Mouse (Mus musculus): ENCODE measurements around the gene Anxa5. TPM values are rescaled to one million over a fixed set of nuclear protein-coding genes. Genes with fewer than 3 reads are reported as not detected.

Anxa5 gene
- 301 TPM for polyA plus RNA-seq (2014; fragmentation: Illumina TruSeq; extraction: RNeasy Lipid Tissue Mini Kit (QIAGEN cat#74804))

DNA sequence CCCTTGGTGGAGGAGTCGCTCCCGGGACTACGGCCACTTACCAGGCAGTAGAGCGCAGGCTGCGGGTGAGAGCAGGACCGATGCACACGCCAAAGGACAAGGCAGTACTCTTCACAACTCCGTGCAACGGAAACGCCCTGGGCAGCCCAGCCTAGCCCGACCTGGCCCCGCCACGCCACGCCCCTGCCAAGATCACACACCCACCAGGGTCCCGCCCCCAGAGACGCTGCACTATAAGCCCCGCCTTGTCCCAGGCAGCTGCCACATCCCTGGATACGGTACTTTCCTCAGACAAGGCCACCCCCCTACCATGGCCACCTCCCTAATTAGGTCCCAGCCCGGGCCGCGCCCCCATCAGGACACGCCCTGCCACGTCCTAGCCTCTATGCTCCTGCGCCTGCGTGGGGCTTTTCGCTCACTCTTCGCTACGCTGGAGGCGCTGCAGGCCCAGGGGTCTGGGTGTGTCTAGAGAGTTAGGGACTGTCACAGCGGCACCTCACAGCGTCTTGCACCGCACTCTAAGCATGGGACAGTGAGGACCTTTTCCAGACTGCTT lies at the start of gene Anxa5, which contains the start of gene 1810062G17Rik:
Anxa5 (minus strand) TSS at position 363 of the 556 bp plus-strand sequence.
1810062G17Rik (plus strand) TSS at position 406 of the 556 bp plus-strand sequence.

DNA sequence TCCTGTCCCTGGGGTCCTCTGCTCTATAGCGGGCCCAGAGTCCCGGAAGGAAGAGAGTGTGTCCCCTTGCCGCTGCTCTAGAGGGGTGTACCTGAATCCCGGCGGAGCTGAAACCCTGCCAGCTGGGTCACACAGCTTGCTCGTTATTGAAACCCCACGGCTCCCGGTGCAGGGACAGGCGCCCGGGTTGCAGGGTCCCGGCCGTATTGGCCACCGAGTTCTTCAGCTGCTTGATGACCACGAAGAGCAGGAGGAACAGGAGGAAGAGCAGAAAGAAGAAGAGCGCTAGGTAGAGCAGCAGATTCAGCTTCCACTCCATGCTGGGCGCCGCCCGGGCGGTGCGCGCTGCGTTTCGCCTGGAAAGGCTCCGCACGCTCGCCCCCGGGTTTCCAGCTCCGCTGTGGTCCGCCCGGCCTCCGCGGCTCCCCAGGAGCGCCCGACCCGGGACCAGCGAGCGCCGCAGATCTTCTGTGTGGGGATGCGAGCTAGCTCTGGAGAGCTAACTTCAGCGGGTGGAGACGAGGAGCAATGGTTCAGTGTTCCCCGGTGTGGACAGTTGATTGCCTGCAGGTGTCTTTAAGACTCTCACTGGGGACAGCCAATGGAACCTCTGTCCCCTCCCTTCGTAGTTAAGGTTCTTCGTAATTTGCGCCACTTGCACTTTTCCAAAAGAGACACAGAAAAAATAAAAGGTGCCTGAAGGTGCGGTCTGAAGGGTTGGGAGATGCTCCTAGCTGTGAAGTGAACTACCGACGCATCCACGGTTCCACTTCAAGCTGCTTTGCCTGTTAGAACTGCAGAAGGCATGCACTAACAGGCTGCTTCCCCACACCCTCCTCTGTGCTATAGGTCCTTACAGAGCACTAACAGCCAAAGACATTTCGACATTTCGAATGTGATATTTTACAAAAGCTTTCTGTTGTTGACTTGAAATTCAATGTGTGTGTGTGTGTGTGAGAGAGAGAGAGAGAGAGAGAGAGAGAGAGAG lies 45.7 kb upstream of the Anxa5 start, which contains the start of gene Gm11549:
Gm11549 (minus strand) TSS at position 741 of the 988 bp plus-strand sequence.

Other genes starting within 250 kb of the Anxa5 start
- gene 1810062G17Rik, start within 50 bp of the Anxa5 start, polyA plus RNA-seq (2014; fragmentation: Illumina TruSeq; extraction: RNeasy Lipid Tissue Mini Kit (QIAGEN cat#74804)): not detected
- gene Gm11549, start 45.9 kb upstream of the Anxa5 start, polyA plus RNA-seq (2014; fragmentation: Illumina TruSeq; extraction: RNeasy Lipid Tissue Mini Kit (QIAGEN cat#74804)): 0.26 TPM
- 138 TPM for gene Exosc9, start 76.7 kb upstream of the Anxa5 start, polyA plus RNA-seq (2014; fragmentation: Illumina TruSeq; extraction: RNeasy Lipid Tissue Mini Kit (QIAGEN cat#74804))
- 233 TPM for gene Ccna2, start 96.3 kb upstream of the Anxa5 start, polyA plus RNA-seq (2014; fragmentation: Illumina TruSeq; extraction: RNeasy Lipid Tissue Mini Kit (QIAGEN cat#74804))
- 28.0 TPM for gene Bbs7, start 137.6 kb upstream of the Anxa5 start, polyA plus RNA-seq (2014; fragmentation: Illumina TruSeq; extraction: RNeasy Lipid Tissue Mini Kit (QIAGEN cat#74804))
- 25.1 TPM for gene Trpc3, start 214.3 kb upstream of the Anxa5 start, polyA plus RNA-seq (2014; fragmentation: Illumina TruSeq; extraction: RNeasy Lipid Tissue Mini Kit (QIAGEN cat#74804))